Mouse (Mus musculus): ENCODE results near the gene Rpn1.

Rpn1 gene

DNA sequence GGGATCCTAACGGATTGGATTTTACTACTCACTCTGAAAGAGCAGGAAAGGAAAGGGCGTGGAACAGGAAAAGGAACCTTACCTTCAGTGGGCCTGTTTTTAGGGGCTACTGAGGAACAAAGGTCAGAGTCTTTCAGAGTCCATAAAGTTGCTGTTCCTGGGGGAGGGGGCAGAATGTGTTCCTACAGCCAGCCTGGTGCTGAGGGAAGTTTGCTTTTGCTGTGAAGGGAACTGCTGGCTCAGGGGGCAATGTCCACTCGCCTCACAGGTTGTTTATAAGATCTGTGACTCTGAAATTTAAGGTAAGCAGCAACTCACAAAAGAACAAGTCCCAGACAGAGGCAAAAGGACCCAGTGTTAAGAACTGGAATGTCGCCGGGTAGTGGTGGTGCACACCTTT lies 13.1 kb upstream of the Rpn1 start:
- no peaks in the 10 kb centered on the region for H3K9me3 ChIP-seq (ENCODE audit: low read length)

GRCm38 (mm10) chr6:88074752-88075554 lies 9.3 kb upstream of the Rpn1 start:
- no peaks in the 10 kb centered on the region for H3K36me3 ChIP-seq (ENCODE audit: insufficient read depth, low read length)
- H3K4me3 ChIP-seq (replicated peaks; ENCODE audit: low read length) = peak overlapping the region; percentile 79
- peaks cover 28% of the 10 kb centered on the region for H3K4me1 ChIP-seq (replicated peaks; ENCODE audit: low read depth, low read length)
- no peak for TF ChIP-seq NANOG (IDR thresholded peaks at IDR 0.05; ENCODE audit: borderline replicate concordance, low read length)
- TF ChIP-seq POU5F1 (IDR thresholded peaks at IDR 0.05; ENCODE audit: borderline replicate concordance, low read length) = no peak
- peak; percentile 71 for TF ChIP-seq CTCF (conservative IDR thresholded peaks at IDR 0.05; ENCODE audit: low read length)
- no peaks in the 10 kb centered on the region for H3K9me3 ChIP-seq (ENCODE audit: low read length)
- peaks cover 9% of the 10 kb centered on the region; the same call in 1 of the 2 replicates for H3K27me3 ChIP-seq (ENCODE audit: insufficient read depth, low read length)

More for the DNA sequence above, 13.1 kb upstream of the Rpn1 start:
- H3K4me3 ChIP-seq (replicated peaks; ENCODE audit: low read length) = no peak overlapping the region
- H3K27me3 ChIP-seq (ENCODE audit: insufficient read depth, low read length) = no peaks in the 10 kb centered on the region
- H3K36me3 ChIP-seq (ENCODE audit: insufficient read depth, low read length) = no peaks in the 10 kb centered on the region
- TF ChIP-seq NANOG (IDR thresholded peaks at IDR 0.05; ENCODE audit: borderline replicate concordance, low read length) (no peak), POU5F1 (IDR thresholded peaks at IDR 0.05; ENCODE audit: borderline replicate concordance, low read length) (no peak), CTCF (conservative IDR thresholded peaks at IDR 0.05; ENCODE audit: low read length) (no peak)
- H3K4me1 ChIP-seq (replicated peaks; ENCODE audit: low read depth, low read length) = peaks cover 28% of the 10 kb centered on the region

DNA sequence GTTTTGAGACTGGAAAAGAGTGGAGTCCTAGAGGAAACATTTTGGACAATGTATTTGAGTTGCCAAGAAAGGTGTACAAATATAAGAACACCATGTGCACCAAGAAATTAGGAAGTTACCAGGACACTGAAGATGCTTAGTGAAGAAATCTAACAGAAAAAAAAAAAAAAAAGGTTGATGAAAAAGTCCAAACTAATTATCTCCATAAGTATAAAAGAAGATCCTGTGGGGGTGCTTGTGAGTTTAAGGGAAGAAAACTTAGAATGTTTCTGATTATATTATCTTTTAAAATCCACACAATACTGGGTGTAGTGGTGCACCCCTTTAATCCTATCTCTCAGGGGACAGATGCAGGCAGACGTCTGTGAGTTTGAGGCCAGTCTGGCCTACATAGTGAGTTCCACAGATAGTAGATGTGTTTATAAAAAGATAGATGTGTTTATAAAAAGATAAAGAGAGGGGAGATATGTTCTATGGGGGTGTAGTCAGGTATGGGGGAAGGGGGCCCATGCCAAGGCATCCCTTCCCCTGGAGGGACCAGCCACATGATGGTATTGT lies 8.2 kb upstream of the Rpn1 start:
- Histone ChIP-seq H3K4me1 (replicated peaks; ENCODE audit: low read depth, low read length) (peaks cover 21% of the 10 kb centered on the region), H3K27me3 (ENCODE audit: insufficient read depth, low read length) (peaks cover 10% of the 10 kb centered on the region; the same call in 1 of the 2 replicates), H3K4me3 (replicated peaks; ENCODE audit: low read length) (0 out of 2 replicates have a peak overlapping the region, but pooled peaks have one; percentile 79), H3K36me3 (ENCODE audit: insufficient read depth, low read length) (no peaks in the 10 kb centered on the region), H3K9me3 (ENCODE audit: low read length) (no peaks in the 10 kb centered on the region)
- TF ChIP-seq POU5F1 (IDR thresholded peaks at IDR 0.05; ENCODE audit: borderline replicate concordance, low read length) (no peak), CTCF (conservative IDR thresholded peaks at IDR 0.05; ENCODE audit: low read length) (no peak), NANOG (IDR thresholded peaks at IDR 0.05; ENCODE audit: borderline replicate concordance, low read length) (no peak)

DNA sequence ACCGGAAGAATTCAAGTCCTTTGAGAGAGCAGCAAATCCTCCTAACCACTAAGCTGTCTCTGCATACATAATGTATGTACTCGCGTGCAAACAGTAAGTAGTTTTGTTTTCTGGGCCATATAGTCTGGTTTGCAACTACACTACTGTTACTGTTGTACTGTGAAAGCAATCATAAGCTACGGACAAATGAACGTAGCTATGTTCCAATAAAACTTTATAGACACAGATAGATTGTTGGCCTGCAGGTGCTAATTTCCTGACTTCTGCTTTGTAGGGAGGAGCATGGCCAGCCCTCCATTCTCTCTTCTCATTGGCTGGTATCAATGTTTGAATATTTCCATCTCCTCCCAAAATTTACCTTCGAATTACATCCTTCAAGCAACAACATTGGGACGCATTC lies 1.2 kb upstream of the Rpn1 start:
- peaks cover 34% of the 10 kb centered on the region for H3K4me1 ChIP-seq (replicated peaks; ENCODE audit: low read depth, low read length)
- TF ChIP-seq POU5F1 (IDR thresholded peaks at IDR 0.05; ENCODE audit: borderline replicate concordance, low read length) = no peak
- TF ChIP-seq CTCF (conservative IDR thresholded peaks at IDR 0.05; ENCODE audit: low read length) = no peak
- TF ChIP-seq NANOG (IDR thresholded peaks at IDR 0.05; ENCODE audit: borderline replicate concordance, low read length) = no peak
- H3K4me3 ChIP-seq (replicated peaks; ENCODE audit: low read length) = no peak overlapping the region
- H3K9me3 ChIP-seq (ENCODE audit: low read length) = no peaks in the 10 kb centered on the region
- peaks cover 13% of the 10 kb centered on the region; the same call in 1 of the 2 replicates for H3K27me3 ChIP-seq (ENCODE audit: insufficient read depth, low read length)
- H3K36me3 ChIP-seq (ENCODE audit: insufficient read depth, low read length) = peaks cover 24% of the 10 kb centered on the region

DNA sequence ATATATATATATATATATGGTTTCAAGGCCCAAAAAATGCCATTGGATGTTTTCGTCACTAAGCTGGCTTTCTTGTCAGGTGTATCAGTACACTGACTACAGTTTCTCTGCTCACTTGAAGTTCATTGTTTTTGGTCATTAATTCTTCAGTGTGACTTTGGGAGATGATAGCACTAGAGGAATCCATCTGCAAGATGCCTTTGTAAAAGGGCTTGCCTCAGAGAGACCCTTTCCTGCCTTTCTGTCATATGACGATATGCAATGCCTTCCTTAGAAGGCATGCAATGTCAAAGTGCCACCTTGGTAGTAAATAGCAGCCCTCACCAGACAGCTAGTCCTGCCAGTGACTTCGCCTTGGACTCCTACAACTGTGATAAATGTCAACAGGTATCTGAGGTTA lies 610 bp upstream of the Rpn1 start:
- H3K4me3 ChIP-seq (replicated peaks; ENCODE audit: low read length) = peak overlapping the region; percentile 99
- H3K36me3 ChIP-seq (ENCODE audit: insufficient read depth, low read length) = peaks cover 29% of the 10 kb centered on the region
- TF ChIP-seq CTCF (conservative IDR thresholded peaks at IDR 0.05; ENCODE audit: low read length) (no peak), NANOG (IDR thresholded peaks at IDR 0.05; ENCODE audit: borderline replicate concordance, low read length) (no peak), POU5F1 (IDR thresholded peaks at IDR 0.05; ENCODE audit: borderline replicate concordance, low read length) (no peak)
- peaks cover 40% of the 10 kb centered on the region for H3K4me1 ChIP-seq (replicated peaks; ENCODE audit: low read depth, low read length)
- H3K9me3 ChIP-seq (ENCODE audit: low read length) = no peaks in the 10 kb centered on the region
- H3K27me3 ChIP-seq (ENCODE audit: insufficient read depth, low read length) = peaks cover 13% of the 10 kb centered on the region; the same call in 1 of the 2 replicates

- Histone ChIP-seq H3K9me3 (ENCODE audit: low read length) (no peaks in the 10 kb centered on the region), H3K4me3 (replicated peaks; ENCODE audit: low read length) (no peak overlapping the region), H3K4me1 (replicated peaks; ENCODE audit: low read depth, low read length) (peaks cover 37% of the 10 kb centered on the region), H3K36me3 (ENCODE audit: insufficient read depth, low read length) (peaks cover 80% of the 10 kb centered on the region), H3K27me3 (ENCODE audit: insufficient read depth, low read length) (no peaks in the 10 kb centered on the region)
- TF ChIP-seq NANOG (IDR thresholded peaks at IDR 0.05; ENCODE audit: borderline replicate concordance, low read length) (no peak), CTCF (conservative IDR thresholded peaks at IDR 0.05; ENCODE audit: low read length) (peak; percentile 18), POU5F1 (IDR thresholded peaks at IDR 0.05; ENCODE audit: borderline replicate concordance, low read length) (no peak)
Observed at GRCm38 (mm10) chr6:88088971-88089370, 4.7 kb downstream of the Rpn1 start.

DNA sequence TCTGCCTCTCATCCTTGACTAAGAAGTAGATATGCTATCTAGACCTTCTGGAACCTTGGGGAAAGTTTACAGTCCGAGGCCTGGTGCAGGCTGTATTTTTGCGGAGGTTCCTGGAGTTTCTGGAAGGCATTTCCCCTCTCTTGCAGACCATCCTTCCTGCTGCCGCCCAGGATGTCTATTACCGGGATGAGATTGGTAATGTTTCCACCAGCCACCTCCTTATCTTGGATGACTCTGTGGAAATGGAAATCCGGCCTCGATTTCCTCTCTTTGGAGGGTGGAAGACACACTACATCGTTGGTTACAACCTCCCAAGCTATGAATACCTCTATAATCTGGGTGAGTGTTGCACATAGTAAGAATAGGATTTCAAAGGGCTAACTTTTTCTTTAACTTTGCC lies 11.1 kb downstream of the Rpn1 start:
- Histone ChIP-seq H3K36me3 (ENCODE audit: insufficient read depth, low read length) (peaks cover 98% of the 10 kb centered on the region), H3K4me3 (replicated peaks; ENCODE audit: low read length) (no peak overlapping the region), H3K9me3 (ENCODE audit: low read length) (no peaks in the 10 kb centered on the region), H3K4me1 (replicated peaks; ENCODE audit: low read depth, low read length) (no peaks in the 10 kb centered on the region; the same call in 1 of the 2 replicates), H3K27me3 (ENCODE audit: insufficient read depth, low read length) (no peaks in the 10 kb centered on the region)
- TF ChIP-seq POU5F1 (IDR thresholded peaks at IDR 0.05; ENCODE audit: borderline replicate concordance, low read length) (no peak), NANOG (IDR thresholded peaks at IDR 0.05; ENCODE audit: borderline replicate concordance, low read length) (no peak), CTCF (conservative IDR thresholded peaks at IDR 0.05; ENCODE audit: low read length) (no peak)

GRCm38 (mm10) chr6:88102096-88102495 lies 17.8 kb downstream of the Rpn1 start:
- Histone ChIP-seq H3K27me3 (ENCODE audit: insufficient read depth, low read length) (no peaks in the 10 kb centered on the region), H3K36me3 (ENCODE audit: insufficient read depth, low read length) (peaks cover 83% of the 10 kb centered on the region), H3K4me3 (replicated peaks; ENCODE audit: low read length) (no peak overlapping the region), H3K9me3 (ENCODE audit: low read length) (no peaks in the 10 kb centered on the region), H3K4me1 (replicated peaks; ENCODE audit: low read depth, low read length) (peaks cover 29% of the 10 kb centered on the region)
- no peak for TF ChIP-seq POU5F1 (IDR thresholded peaks at IDR 0.05; ENCODE audit: borderline replicate concordance, low read length)
- TF ChIP-seq CTCF (conservative IDR thresholded peaks at IDR 0.05; ENCODE audit: low read length) = no peak
- no peak for TF ChIP-seq NANOG (IDR thresholded peaks at IDR 0.05; ENCODE audit: borderline replicate concordance, low read length)

All from E14TG2a.4 (cell line).